Mouse (Mus musculus): ENCODE data around the gene Pars2. TPM values are rescaled to one million over a fixed set of nuclear protein-coding genes. Genes with fewer than 3 reads are reported as not detected.

Gene Pars2
- 8.7 and 9.7 TPM in 2 replicates for polyA plus RNA-seq (2015; fragmentation: Nextera tagmentation; extraction: Ambion mirVana)

GRCm38 (mm10) chr4:106650833-106651527 is at the start of gene Pars2:
Gene Pars2, plus strand, starts transcription at chr4:106651069.
- 4% methylated on average over 40 of the region's 40 CpGs for WGBS
- peaks cover 24% of the 10 kb centered on the region for H3K27me3 ChIP-seq
- H3K27ac ChIP-seq (replicated peaks) = peak within 1 kb of the TSS; percentile 72
- ATAC-seq (ENCODE audit: low read depth) = peak; percentile 96
- no peaks in the 10 kb centered on the region for H3K9me3 ChIP-seq
- H3K4me2 ChIP-seq = peak within 1 kb of the TSS; percentile 96
- H3K36me3 ChIP-seq = peaks cover 26% of the 10 kb centered on the region
- peak within 1 kb of the TSS; percentile 81 for H3K9ac ChIP-seq
- H3K4me1 ChIP-seq (replicated peaks) = peaks cover 21% of the 10 kb centered on the region
- H3K4me3 ChIP-seq = peak within 1 kb of the TSS; percentile 65

- Histone ChIP-seq H3K4me3 (peak overlapping the region; percentile 10; the same call in 1 of the 2 replicates), H3K9me3 (no peaks in the 10 kb centered on the region), H3K4me1 (replicated peaks) (peaks cover 5% of the 10 kb centered on the region), H3K27me3 (no peaks in the 10 kb centered on the region), H3K4me2 (peak overlapping the region; percentile 42), H3K27ac (replicated peaks) (no peak overlapping the region), H3K36me3 (no peaks in the 10 kb centered on the region), H3K9ac (peak overlapping the region; percentile 54; the same call in 1 of the 2 replicates)
- WGBS = 47% methylated on average over 18 of the region's 18 CpGs
- ATAC-seq (ENCODE audit: low read depth) = peak; percentile 89
Observed at GRCm38 (mm10) chr4:106606639-106607554, 44.0 kb upstream of the Pars2 start.

GRCm38 (mm10) chr4:106607905-106608304 is 43.0 kb upstream of the Pars2 start:
- no peaks in the 10 kb centered on the region for H3K36me3 ChIP-seq
- WGBS = 96% methylated on average over 1 of the region's 1 CpGs

GRCm38 (mm10) chr4:106613105-106613504 is 37.8 kb upstream of the Pars2 start:
- Histone ChIP-seq H3K4me1 (replicated peaks) (peaks cover 19% of the 10 kb centered on the region), H3K9me3 (no peaks in the 10 kb centered on the region), H3K9ac (no peak overlapping the region), H3K36me3 (no peaks in the 10 kb centered on the region), H3K4me2 (no peak overlapping the region), H3K27ac (replicated peaks) (no peak overlapping the region), H3K27me3 (peaks cover 6% of the 10 kb centered on the region; the same call in 1 of the 2 replicates), H3K4me3 (no peak overlapping the region)
- ATAC-seq (ENCODE audit: low read depth) = no peak
- WGBS = 76% methylated on average over 8 of the region's 8 CpGs

More at GRCm38 (mm10) chr4:106607905-106608304, 43.0 kb upstream of the Pars2 start:
- no peak for ATAC-seq (ENCODE audit: low read depth)
- Histone ChIP-seq H3K4me3 (no peak overlapping the region), H3K27ac (replicated peaks) (no peak overlapping the region), H3K4me1 (replicated peaks) (peaks cover 5% of the 10 kb centered on the region), H3K9ac (no peak overlapping the region), H3K27me3 (no peaks in the 10 kb centered on the region), H3K9me3 (no peaks in the 10 kb centered on the region), H3K4me2 (no peak overlapping the region)

GRCm38 (mm10) chr4:106613560-106613959 is 37.3 kb upstream of the Pars2 start:
- ATAC-seq (ENCODE audit: low read depth) = 0 out of 2 replicates have a peak, but pooled peaks have one; percentile 16
- H3K4me2 ChIP-seq = no peak overlapping the region
- WGBS = 76% methylated on average over 3 of the region's 3 CpGs
- H3K9me3 ChIP-seq = no peaks in the 10 kb centered on the region
- no peak overlapping the region for H3K9ac ChIP-seq
- peaks cover 6% of the 10 kb centered on the region; the same call in 1 of the 2 replicates for H3K27me3 ChIP-seq
- H3K36me3 ChIP-seq = no peaks in the 10 kb centered on the region
- peaks cover 19% of the 10 kb centered on the region for H3K4me1 ChIP-seq (replicated peaks)
- H3K27ac ChIP-seq (replicated peaks) = no peak overlapping the region
- no peak overlapping the region for H3K4me3 ChIP-seq

- Histone ChIP-seq H3K9ac (no peak overlapping the region), H3K4me2 (no peak overlapping the region), H3K27ac (replicated peaks) (no peak overlapping the region), H3K9me3 (no peaks in the 10 kb centered on the region), H3K4me3 (no peak overlapping the region), H3K27me3 (peaks cover 6% of the 10 kb centered on the region; the same call in 1 of the 2 replicates), H3K4me1 (replicated peaks) (peaks cover 19% of the 10 kb centered on the region), H3K36me3 (no peaks in the 10 kb centered on the region)
- 40% methylated on average over 7 of the region's 7 CpGs for WGBS
- peak; percentile 90 for ATAC-seq (ENCODE audit: low read depth)
Observed at GRCm38 (mm10) chr4:106614180-106614797, 36.6 kb upstream of the Pars2 start.

GRCm38 (mm10) chr4:106614881-106615280 is 36.0 kb upstream of the Pars2 start:
- Histone ChIP-seq H3K27ac (replicated peaks) (no peak overlapping the region), H3K36me3 (no peaks in the 10 kb centered on the region), H3K4me2 (no peak overlapping the region), H3K9me3 (no peaks in the 10 kb centered on the region), H3K9ac (no peak overlapping the region), H3K4me1 (replicated peaks) (peaks cover 19% of the 10 kb centered on the region), H3K27me3 (peaks cover 6% of the 10 kb centered on the region; the same call in 1 of the 2 replicates), H3K4me3 (no peak overlapping the region)
- WGBS = 85% methylated on average over 9 of the region's 9 CpGs
- no peak for ATAC-seq (ENCODE audit: low read depth)

- Histone ChIP-seq H3K4me2 (no peak overlapping the region), H3K9me3 (no peaks in the 10 kb centered on the region), H3K27ac (replicated peaks) (no peak overlapping the region), H3K4me1 (replicated peaks) (peaks cover 19% of the 10 kb centered on the region), H3K9ac (no peak overlapping the region), H3K4me3 (no peak overlapping the region), H3K27me3 (peaks cover 6% of the 10 kb centered on the region; the same call in 1 of the 2 replicates), H3K36me3 (no peaks in the 10 kb centered on the region)
- no peak for ATAC-seq (ENCODE audit: low read depth)
- 81% methylated on average over 12 of the region's 12 CpGs for WGBS
Observed at GRCm38 (mm10) chr4:106615637-106616036, 35.2 kb upstream of the Pars2 start.

- WGBS = 2% methylated on average over 19 of the region's 19 CpGs
- Histone ChIP-seq H3K9ac (peak within 1 kb of the TSS; percentile 49), H3K9me3 (no peaks in the 10 kb centered on the region), H3K4me1 (replicated peaks) (peaks cover 19% of the 10 kb centered on the region), H3K4me2 (peak within 1 kb of the TSS; percentile 49), H3K27ac (replicated peaks) (no peak within 1 kb of the TSS), H3K4me3 (0 out of 2 replicates have a peak within 1 kb of the TSS, but pooled peaks have one; percentile 10), H3K36me3 (no peaks in the 10 kb centered on the region), H3K27me3 (peaks cover 16% of the 10 kb centered on the region)
- no peak for ATAC-seq (ENCODE audit: low read depth)
Observed at GRCm38 (mm10) chr4:106617056-106617455, 33.8 kb upstream of the Pars2 start, which contains the start of gene Lexm. Gene Lexm, minus strand, starts transcription at chr4:106617241.

GRCm38 (mm10) chr4:106618898-106619297 is 32.0 kb upstream of the Pars2 start:
- Histone ChIP-seq H3K4me1 (replicated peaks) (peaks cover 18% of the 10 kb centered on the region), H3K4me2 (no peak overlapping the region), H3K27ac (replicated peaks) (no peak overlapping the region), H3K27me3 (peaks cover 35% of the 10 kb centered on the region), H3K9me3 (no peaks in the 10 kb centered on the region), H3K4me3 (no peak overlapping the region), H3K9ac (no peak overlapping the region), H3K36me3 (no peaks in the 10 kb centered on the region)
- no peak for ATAC-seq (ENCODE audit: low read depth)
- WGBS = 86% methylated on average over 4 of the region's 4 CpGs

- Histone ChIP-seq H3K4me1 (replicated peaks) (peaks cover 20% of the 10 kb centered on the region), H3K4me2 (no peak overlapping the region), H3K27me3 (peaks cover 45% of the 10 kb centered on the region), H3K27ac (replicated peaks) (no peak overlapping the region), H3K4me3 (no peak overlapping the region), H3K9ac (no peak overlapping the region), H3K9me3 (no peaks in the 10 kb centered on the region), H3K36me3 (no peaks in the 10 kb centered on the region)
- ATAC-seq (ENCODE audit: low read depth) = no peak
- WGBS = 77% methylated on average over 3 of the region's 3 CpGs
Observed at GRCm38 (mm10) chr4:106621428-106621827, 29.4 kb upstream of the Pars2 start.
